Mouse (Mus musculus) G1E (cell line): ENCODE measurements around the gene Rfc2. TPM values are rescaled to one million over a fixed set of nuclear protein-coding genes. Genes with fewer than 3 reads are reported as not detected.

Source experiments
- ATAC-seq: 2 replicates; pipeline ENCODE4 v1.8.0; 2016; ENCODE audit warnings: mild to moderate bottlenecking; ENCODE audit not compliant: insufficient number of reproducible peaks, poor library complexity, low FRiP score, severe bottlenecking; ENCODE audit errors: extremely low read depth
- DNase-seq: peaks from one replicate; pipeline ENCODE4 v3.0.0; 2012; ENCODE audit warnings: low spot score
- H3K27me3 ChIP-seq: 2 replicates; pipeline ENCODE4 v1.6.1; 2012; ENCODE audit warnings: mild to moderate bottlenecking, low read length, inconsistent platforms; ENCODE audit not compliant: insufficient read depth
- H3K36me3 ChIP-seq: replicated peaks from 2 replicates; pipeline ENCODE3; 2012; ENCODE audit warnings: mild to moderate bottlenecking, inconsistent platforms
- H3K4me1 ChIP-seq: 2 replicates; pipeline ENCODE4 v1.6.1; 2012; ENCODE audit warnings: low read depth, low read length, inconsistent platforms, mixed read lengths; ENCODE audit not compliant: insufficient read depth
- H3K4me3 ChIP-seq: 2 replicates; pipeline ENCODE4 v1.5.1; 2012; ENCODE audit warnings: low read depth, mild to moderate bottlenecking, inconsistent platforms, low read length, moderate library complexity, mixed read lengths
- H3K9me3 ChIP-seq: replicated peaks from 2 replicates; pipeline ENCODE4 v1.6.1; 2012; ENCODE audit warnings: inconsistent platforms
- CTCF ChIP-seq: IDR thresholded peaks from 2 replicates; pipeline ENCODE4 v1.5.1; 2012; ENCODE audit warnings: low read depth, low read length, inconsistent platforms, mixed read lengths
- GATA1 ChIP-seq: IDR thresholded peaks from 2 replicates; pipeline ENCODE4 v1.6.1; 2012; ENCODE audit warnings: borderline replicate concordance, low read length, inconsistent platforms, mixed read lengths
- GATA2 ChIP-seq: IDR thresholded peaks from 2 replicates; pipeline ENCODE4 v1.6.1; 2012; ENCODE audit warnings: low read depth, low read length, inconsistent platforms, borderline replicate concordance
- POLR2AphosphoS5 ChIP-seq: IDR thresholded peaks from 2 replicates; pipeline ENCODE4 v1.6.1; 2012; ENCODE audit warnings: low read depth, low read length, inconsistent platforms; ENCODE audit not compliant: insufficient replicate concordance
- TAL1 ChIP-seq: conservative IDR thresholded peaks from 2 replicates; pipeline ENCODE4 v1.6.1; 2012; ENCODE audit warnings: low read depth, low read length, inconsistent platforms, mixed read lengths
- polyA plus RNA-seq: library from polyadenylated mRNA; stranded (reverse); fragments of >175 nt; gene quantifications from 2 replicates; pipeline ENCODE4 v1.2.3, GENCODE M21; 2012
- total RNA-seq, 2 experiments: library from RNA; stranded (forward) in 1 of 2; stranded (reverse) in 1 of 2; fragments of 200-1000 nt in 1 of 2; fragments of >200 nt in 1 of 2; fragmentation: Nextera tagmentation in 1 of 2; gene quantifications; 2 replicates each; pipeline ENCODE4 v1.2.3; 2014 to 2017

Rfc2 gene
- total and polyA plus RNA-seq, 3 experiments, result 85.2 to 259 (median 230) TPM

DNA sequence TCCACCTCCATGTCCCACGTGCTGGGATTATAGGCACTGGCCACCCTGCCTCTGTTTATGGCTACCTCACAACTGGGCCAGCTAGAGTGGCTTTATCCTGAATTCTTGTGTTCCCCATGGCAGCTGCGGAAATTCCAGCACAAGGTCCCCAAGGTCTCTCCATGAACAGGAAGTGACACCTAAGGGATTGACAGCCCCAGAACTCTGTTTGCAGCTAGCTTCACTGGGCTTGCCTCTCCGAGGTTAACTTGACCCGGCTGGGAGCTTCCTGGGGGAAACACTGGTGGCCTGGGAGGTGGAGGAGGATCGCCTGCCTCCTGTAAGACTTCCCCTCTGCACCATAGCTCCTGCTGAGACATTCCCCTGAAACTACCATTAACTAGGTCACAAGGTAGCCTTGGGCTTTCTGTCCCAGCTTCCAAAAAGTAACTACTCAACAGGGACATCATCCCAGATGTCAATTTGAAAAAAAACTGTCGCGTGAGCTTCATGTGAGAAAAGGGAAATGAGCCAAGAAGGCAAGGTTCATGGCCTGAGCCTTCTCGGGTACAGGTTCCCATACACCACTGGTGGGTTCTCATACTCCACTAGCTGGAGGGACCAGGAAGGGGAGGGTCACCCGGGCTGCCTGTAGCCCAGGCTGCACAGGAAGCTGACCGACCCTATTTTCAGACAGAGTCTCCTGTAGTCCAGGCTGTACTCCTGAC is 8.5 kb upstream of the Rfc2 start:
- DNase-seq (no peak), ATAC-seq (no peak)
- Histone ChIP-seq H3K4me3 (no peak overlapping the region), H3K4me1 (peaks cover 15% of the 10 kb centered on the region), H3K36me3 (no peaks in the 10 kb centered on the region), H3K27me3 (peaks cover 32% of the 10 kb centered on the region), H3K9me3 (no peaks in the 10 kb centered on the region)
- TF ChIP-seq CTCF, result no peak
- no peak for TF ChIP-seq TAL1
- no peak for TF ChIP-seq GATA2
- no peak for TF ChIP-seq GATA1
- no peak for TF ChIP-seq POLR2AphosphoS5

DNA sequence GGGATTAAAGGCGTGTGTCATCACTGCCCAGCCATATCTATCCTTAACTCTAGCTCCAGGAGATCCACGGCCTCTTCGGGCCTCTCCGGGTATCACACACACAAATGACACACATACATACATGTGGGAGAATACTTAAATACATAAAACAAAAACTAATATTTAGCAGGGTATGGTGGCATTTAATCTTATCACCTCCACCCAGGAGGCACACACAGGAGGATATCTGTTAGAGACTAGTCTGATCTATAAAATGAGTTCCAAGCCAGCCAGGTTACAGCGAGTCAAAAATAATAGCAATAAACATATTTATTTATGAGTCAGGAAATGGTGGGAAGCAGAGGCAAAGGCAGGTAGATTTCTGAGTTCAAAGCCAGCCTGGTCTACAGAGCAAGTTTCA is 5.3 kb upstream of the Rfc2 start:
- TF ChIP-seq TAL1 (no peak), GATA2 (no peak), POLR2AphosphoS5 (no peak), GATA1 (no peak), CTCF (no peak)

DNA sequence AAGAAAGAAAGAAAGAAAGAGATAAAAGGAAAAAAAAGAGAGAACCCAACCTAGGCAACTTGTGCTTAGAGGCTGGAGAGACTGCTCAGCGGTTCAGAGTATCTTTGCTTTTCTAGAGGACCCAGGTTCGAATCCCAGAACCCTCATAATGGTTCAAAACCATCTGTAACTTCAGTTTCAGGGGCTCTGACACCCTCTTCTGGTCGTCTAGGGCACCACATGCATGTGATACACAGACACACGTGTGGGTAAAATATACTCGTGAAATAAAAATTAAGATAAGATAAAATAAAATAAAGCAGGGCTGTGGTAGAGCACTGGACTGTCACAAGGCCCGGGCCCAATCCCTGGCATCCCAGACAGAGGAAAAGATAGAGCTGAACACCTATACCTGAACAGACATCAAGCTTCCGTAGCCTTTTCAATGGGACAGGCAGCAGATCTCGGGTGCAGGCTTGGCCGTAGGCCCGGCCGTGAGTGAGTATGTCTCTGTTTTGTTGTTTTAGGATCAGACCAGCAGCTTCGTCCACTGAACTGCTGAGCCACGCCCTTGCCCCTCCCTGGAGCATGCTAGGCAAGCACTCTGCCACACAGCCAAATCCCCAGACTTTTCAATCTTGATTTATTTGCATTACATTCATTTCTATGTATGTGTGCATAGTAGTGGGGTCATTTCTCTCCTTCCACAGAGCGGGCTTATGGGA is 4.5 kb upstream of the Rfc2 start:
- Histone ChIP-seq H3K36me3 (no peaks in the 10 kb centered on the region), H3K9me3 (no peaks in the 10 kb centered on the region), H3K4me3 (no peak overlapping the region), H3K4me1 (peaks cover 17% of the 10 kb centered on the region), H3K27me3 (peaks cover 23% of the 10 kb centered on the region)
- ATAC-seq (no peak), DNase-seq (no peak)
- TF ChIP-seq GATA2 (no peak), GATA1 (no peak), POLR2AphosphoS5 (no peak), CTCF (no peak), TAL1 (no peak)

More for the DNA sequence above, 5.3 kb upstream of the Rfc2 start:
- Histone ChIP-seq H3K36me3 (no peaks in the 10 kb centered on the region), H3K4me1 (peaks cover 18% of the 10 kb centered on the region), H3K27me3 (peaks cover 25% of the 10 kb centered on the region), H3K4me3 (no peak overlapping the region), H3K9me3 (no peaks in the 10 kb centered on the region)
- ATAC-seq, result no peak
- no peak for DNase-seq

DNA sequence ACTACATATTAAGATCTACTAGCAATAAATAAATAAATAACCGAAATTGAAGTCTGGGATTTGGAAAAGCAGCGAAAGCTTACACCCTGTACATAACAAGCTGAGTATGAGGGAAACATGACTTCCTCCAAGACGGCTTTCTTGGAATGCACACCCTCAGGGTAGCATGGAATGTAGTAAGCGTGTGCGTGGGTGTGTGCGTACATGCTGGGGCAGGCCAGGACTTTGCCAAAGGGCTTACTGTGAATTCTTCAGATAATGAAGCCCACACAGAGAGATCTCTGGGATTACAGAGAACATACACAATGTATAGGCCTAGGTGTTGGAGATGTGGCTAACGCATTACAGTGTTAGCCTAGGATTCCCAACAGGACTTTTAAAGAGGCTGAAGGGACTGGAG is 3.6 kb upstream of the Rfc2 start:
- TF ChIP-seq GATA1 (no peak), CTCF (no peak), GATA2 (no peak), POLR2AphosphoS5 (no peak)
- ATAC-seq (no peak), DNase-seq (no peak)
- no peaks in the 10 kb centered on the region for H3K9me3 ChIP-seq
- H3K36me3 ChIP-seq, result no peaks in the 10 kb centered on the region
- H3K27me3 ChIP-seq, result peaks cover 14% of the 10 kb centered on the region
- H3K4me3 ChIP-seq, result no peak overlapping the region
- peaks cover 9% of the 10 kb centered on the region for H3K4me1 ChIP-seq

DNA sequence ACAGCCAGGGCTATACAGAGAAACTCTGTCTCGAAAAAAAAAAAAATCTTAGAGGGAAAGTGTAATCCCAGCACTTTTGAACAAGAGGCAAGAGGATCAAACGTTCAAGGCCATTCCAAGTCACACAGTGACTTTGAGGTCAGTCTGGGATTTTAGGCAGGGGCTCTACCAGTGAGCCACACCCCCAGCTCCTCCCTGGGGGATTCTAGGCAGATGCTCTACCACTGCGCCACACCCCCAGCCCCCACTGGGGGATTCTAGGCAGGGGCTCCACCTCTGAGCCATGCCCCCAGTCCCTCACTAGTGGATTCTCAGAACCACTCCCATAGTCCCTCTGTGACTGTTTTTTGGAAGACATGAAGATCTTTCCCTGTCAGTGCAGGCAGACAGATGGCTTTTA is 2.0 kb upstream of the Rfc2 start:
- H3K9me3 ChIP-seq, result no peaks in the 10 kb centered on the region
- no peak for DNase-seq
- TF ChIP-seq GATA1, result no peak
- TF ChIP-seq POLR2AphosphoS5, result no peak
- TF ChIP-seq CTCF, result no peak
- no peak for TF ChIP-seq TAL1
- TF ChIP-seq GATA2, result no peak

DNA sequence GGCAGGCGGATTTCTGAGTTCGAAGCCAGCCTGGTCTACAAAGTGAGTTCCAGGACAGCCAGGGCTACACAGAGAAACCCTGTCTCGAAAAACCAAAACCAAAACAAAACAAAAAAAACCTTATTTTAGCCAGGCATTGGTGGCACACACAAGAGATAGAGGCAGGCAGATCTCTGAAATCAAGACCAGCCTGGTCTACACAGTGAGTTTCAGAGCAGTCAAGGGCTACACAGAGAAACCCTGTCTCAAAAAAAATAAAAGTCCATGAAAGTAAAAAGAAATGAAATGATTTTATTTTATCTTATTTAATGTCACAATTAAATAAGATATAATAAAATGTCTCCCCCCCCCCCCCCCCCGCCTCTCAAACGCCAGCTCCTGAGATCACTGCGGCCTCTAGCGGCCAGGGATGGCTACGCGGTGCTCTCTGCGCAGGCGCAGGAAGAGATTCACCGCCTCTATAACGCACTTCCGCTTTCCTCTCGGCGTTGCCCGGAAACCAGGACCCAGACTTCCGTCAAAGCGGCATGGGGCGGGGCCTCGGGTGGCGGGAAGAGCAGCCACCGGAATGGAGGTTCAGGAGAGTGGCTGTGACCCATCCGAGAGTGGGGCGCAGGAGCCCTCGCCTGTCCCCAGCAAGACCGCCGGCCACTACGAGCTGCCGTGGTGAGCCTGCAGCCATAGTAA is 1.2 kb downstream of the Rfc2 start:
- H3K9me3 ChIP-seq, result no peaks in the 10 kb centered on the region
- peaks cover 26% of the 10 kb centered on the region for H3K36me3 ChIP-seq
- peak overlapping the region; percentile 89 for H3K4me3 ChIP-seq
- ATAC-seq, result peak; percentile 88
- H3K4me1 ChIP-seq, result peaks cover 44% of the 10 kb centered on the region
- no peaks in the 10 kb centered on the region for H3K27me3 ChIP-seq
- TF ChIP-seq GATA2 (no peak), GATA1 (no peak), TAL1 (no peak), POLR2AphosphoS5 (no peak), CTCF (no peak)
- DNase-seq, result peak; percentile 92

More for the DNA sequence above, 2.0 kb upstream of the Rfc2 start:
- Histone ChIP-seq H3K27me3 (no peaks in the 10 kb centered on the region), H3K4me1 (peaks cover 18% of the 10 kb centered on the region), H3K36me3 (no peaks in the 10 kb centered on the region), H3K4me3 (no peak overlapping the region)
- no peak for ATAC-seq
